Mouse (Mus musculus): ENCODE data around the gene Gm20388.

DNA sequence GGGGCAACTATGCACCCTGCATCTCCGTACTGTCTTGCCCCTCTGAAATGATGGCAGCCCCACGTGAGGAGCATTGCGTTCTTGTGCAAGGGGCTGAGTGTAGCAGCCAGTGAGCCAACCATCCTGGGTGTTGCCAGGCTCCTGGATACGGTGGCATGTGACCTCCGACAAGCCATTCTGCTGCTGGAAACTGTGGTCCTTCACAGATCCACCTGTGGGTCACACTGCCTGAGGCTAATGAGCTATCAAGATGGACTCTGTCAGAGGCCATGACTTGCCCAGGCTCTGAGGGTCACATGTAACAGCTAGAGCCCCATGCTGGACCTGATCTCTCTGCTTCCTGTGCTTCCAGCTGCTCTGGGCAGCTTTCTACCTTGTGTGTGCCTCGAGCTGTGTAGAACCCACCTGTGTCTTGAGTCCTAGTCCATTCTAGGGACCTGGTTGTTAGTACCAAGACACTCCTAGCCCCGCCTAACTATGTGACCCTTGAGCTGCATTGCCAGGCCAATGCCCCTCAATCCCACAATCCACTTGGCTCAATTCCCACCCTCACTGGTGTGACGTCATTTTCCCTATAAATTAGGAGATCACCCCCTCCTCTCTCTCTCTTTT is 3506.4 kb downstream of the Gm20388 start:
- no peak for TF ChIP-seq CTCF (IDR thresholded peaks at IDR 0.05; ENCODE audit: borderline replicate concordance, insufficient read depth, low read depth, low read length)
- no peak for TF ChIP-seq POLR2A (IDR thresholded peaks at IDR 0.05; ENCODE audit: borderline replicate concordance, insufficient read depth, low read length)
